Mouse (Mus musculus): Measurements from ENCODE around the gene Dnajc1. TPM values are rescaled to one million over a fixed set of nuclear protein-coding genes. Genes with fewer than 3 reads are reported as not detected.

The Dnajc1 gene
- total and polyA plus RNA-seq, 3 experiments, result 9.3 to 86.1 (median 14.3) TPM

DNA sequence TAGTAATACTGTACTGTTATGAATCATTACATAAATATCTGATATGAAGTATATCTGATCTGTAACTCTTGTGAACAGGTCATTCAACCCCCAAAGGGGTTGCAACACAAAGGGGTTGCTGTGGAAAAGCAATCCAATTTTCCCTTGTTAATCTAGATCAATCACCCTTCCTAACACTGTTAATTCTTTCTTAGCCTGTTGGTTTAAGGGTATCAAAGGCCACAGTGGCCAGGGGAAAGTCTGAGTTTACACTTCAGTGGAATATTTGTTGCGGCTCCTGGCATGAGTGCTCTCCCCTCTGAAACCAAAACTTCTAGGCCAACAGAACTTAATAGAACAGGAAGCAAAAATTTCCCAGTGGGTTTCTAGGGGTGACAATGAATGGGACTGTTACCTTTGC lies 28.2 kb downstream of the Dnajc1 start:
- no peak overlapping the region for H3K4me3 ChIP-seq (ENCODE audit: control insufficient read depth in 1 of 2, insufficient read depth in 1 of 2, low read depth in 2 of 2, low read length in 2 of 2)
- peaks cover 5% of the 10 kb centered on the region; the same call in 1 of the 2 replicates for H3K79me2 ChIP-seq (ENCODE audit: control insufficient read depth, insufficient read depth, low read length, poor library complexity)
- H3K4me1 ChIP-seq (ENCODE audit: control insufficient read depth in 1 of 2, insufficient read depth in 2 of 2, low read length in 2 of 2), result peaks cover 0 to 3% of the 10 kb centered on the region in 2 experiments; a peak in 1 of 4 replicates
- H3K36me3 ChIP-seq (ENCODE audit: control insufficient read depth in 1 of 2, insufficient read depth in 2 of 2, low read length in 2 of 2), result no peaks in the 10 kb centered on the region
- H3K27me3 ChIP-seq (ENCODE audit: control insufficient read depth in 1 of 2, insufficient read depth in 2 of 2, low read length in 2 of 2), result no peaks in the 10 kb centered on the region
- H3K9ac ChIP-seq (ENCODE audit: control insufficient read depth, low read depth, low read length, poor library complexity, severe bottlenecking), result no peak overlapping the region
- DNase-seq (ENCODE audit: low read depth, low spot score), result no peak
- H3K9me3 ChIP-seq (replicated peaks; ENCODE audit: insufficient read depth, low read length), result no peaks in the 10 kb centered on the region
- H3K27ac ChIP-seq (ENCODE audit: control insufficient read depth, low read depth, low read length), result no peak overlapping the region
- TF ChIP-seq MAZ (IDR thresholded peaks at IDR 0.05; ENCODE audit: low read depth, low read length) (no peak), ZNF384 (IDR thresholded peaks at IDR 0.05; ENCODE audit: low read depth, low read length) (no peak), POLR2AphosphoS5 (IDR thresholded peaks at IDR 0.05; ENCODE audit: borderline replicate concordance, low read depth, low read length) (no peak), RAD21 (IDR thresholded peaks at IDR 0.05; ENCODE audit: low read depth, low read length) (no peak), E2F4 (IDR thresholded peaks at IDR 0.05; ENCODE audit: borderline replicate concordance, low read depth, low read length) (no peak), SIN3A (IDR thresholded peaks at IDR 0.05; ENCODE audit: low read length) (no peak), USF2 (IDR thresholded peaks at IDR 0.05; ENCODE audit: borderline replicate concordance in 1 of 2, insufficient read depth in 1 of 2, low read depth in 1 of 2, low read length in 2 of 2) (no peak), CTCF (IDR thresholded peaks at IDR 0.05 in 2 of 3, conservative IDR thresholded peaks at IDR 0.05 in 1 of 3; ENCODE audit: control insufficient read depth in 1 of 3, insufficient read depth in 1 of 3, low read depth in 2 of 3, low read length in 3 of 3, poor library complexity in 1 of 3, severe bottlenecking in 1 of 3) (no peak), POLR2AphosphoS2 (IDR thresholded peaks at IDR 0.05; ENCODE audit: low read length) (no peak), MEF2A (IDR thresholded peaks at IDR 0.05; ENCODE audit: extremely low read depth, insufficient replicate concordance, low read depth, low read length, poor library complexity, severe bottlenecking) (no peak), MYB (IDR thresholded peaks at IDR 0.05; ENCODE audit: low read depth, low read length) (no peak), ZMIZ1 (IDR thresholded peaks at IDR 0.05; ENCODE audit: low read depth, low read length) (no peak), TAL1 (IDR thresholded peaks at IDR 0.05; ENCODE audit: low read length) (no peak), GATA1 (IDR thresholded peaks at IDR 0.05; ENCODE audit: low read depth, low read length) (no peak), CHD1 (IDR thresholded peaks at IDR 0.05; ENCODE audit: low read depth, low read length) (no peak), RCOR1 (IDR thresholded peaks at IDR 0.05; ENCODE audit: low read depth, low read length) (no peak), MAX (IDR thresholded peaks at IDR 0.05; ENCODE audit: low read length) (no peak), TBP (IDR thresholded peaks at IDR 0.05; ENCODE audit: low read depth, low read length) (no peak), BHLHE40 (IDR thresholded peaks at IDR 0.05; ENCODE audit: borderline replicate concordance, low read depth, low read length) (no peak)

DNA sequence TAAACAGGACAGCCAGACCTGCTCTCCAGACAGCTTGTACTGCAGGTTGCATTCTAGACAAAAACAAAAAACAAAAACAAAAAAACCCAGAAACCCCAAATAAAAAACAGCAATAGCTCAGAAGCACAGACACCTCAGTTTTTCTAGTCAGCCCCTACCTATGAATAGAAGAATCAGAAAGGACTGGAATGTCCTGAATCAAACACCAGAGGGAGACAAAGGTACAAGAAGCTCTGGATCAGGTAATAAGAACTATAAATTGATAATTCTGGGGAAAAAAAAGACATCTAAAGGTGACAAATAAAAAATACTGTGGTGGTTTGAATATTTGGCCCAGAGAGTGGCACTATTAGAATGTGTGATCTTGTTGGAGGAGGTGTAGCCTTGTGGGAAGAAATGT lies 37.3 kb downstream of the Dnajc1 start:
- Histone ChIP-seq H3K4me1 (ENCODE audit: control insufficient read depth in 1 of 2, insufficient read depth in 2 of 2, low read length in 2 of 2) (no peaks in the 10 kb centered on the region), H3K9me3 (replicated peaks; ENCODE audit: insufficient read depth, low read length) (no peaks in the 10 kb centered on the region), H3K27ac (ENCODE audit: control insufficient read depth, low read depth, low read length) (no peak overlapping the region), H3K36me3 (ENCODE audit: control insufficient read depth in 1 of 2, insufficient read depth in 2 of 2, low read length in 2 of 2) (no peaks in the 10 kb centered on the region), H3K9ac (ENCODE audit: control insufficient read depth, low read depth, low read length, poor library complexity, severe bottlenecking) (no peak overlapping the region), H3K27me3 (ENCODE audit: control insufficient read depth in 1 of 2, insufficient read depth in 2 of 2, low read length in 2 of 2) (no peaks in the 10 kb centered on the region), H3K4me3 (ENCODE audit: control insufficient read depth in 1 of 2, insufficient read depth in 1 of 2, low read depth in 2 of 2, low read length in 2 of 2) (no peak overlapping the region), H3K79me2 (ENCODE audit: control insufficient read depth, insufficient read depth, low read length, poor library complexity) (peaks cover 1% of the 10 kb centered on the region)
- TF ChIP-seq CHD2 (IDR thresholded peaks at IDR 0.05; ENCODE audit: low read length), result no peak
- TF ChIP-seq SMC3 (IDR thresholded peaks at IDR 0.05; ENCODE audit: low read depth, low read length), result no peak
- no peak for DNase-seq (ENCODE audit: low read depth, low spot score)

All from MEL (cell line).